Mouse (Mus musculus): ENCODE results near the gene Ly6g5b. TPM values are rescaled to one million over a fixed set of nuclear protein-coding genes. Genes with fewer than 3 reads are reported as not detected.

Gene Ly6g5b
- polyA plus RNA-seq, 1 experiment, result 0.03 TPM

- peaks cover 15% of the 10 kb centered on the region for H3K4me1 ChIP-seq (ENCODE audit: control insufficient read depth)
Measured at GRCm38 (mm10) chr17:35147348-35147747, 32.1 kb upstream of the Ly6g5b start.

GRCm38 (mm10) chr17:35146139-35146538, 30.9 kb upstream of the Ly6g5b start:
- Histone ChIP-seq H3K4me3 (replicated peaks) (no peak overlapping the region), H3K9me3 (ENCODE audit: control insufficient read depth, low read length) (peaks cover 9% of the 10 kb centered on the region), H3K4me1 (ENCODE audit: control insufficient read depth) (peaks cover 9% of the 10 kb centered on the region), H3K36me3 (ENCODE audit: control insufficient read depth) (peaks cover 99% of the 10 kb centered on the region), H3K27me3 (ENCODE audit: control insufficient read depth) (no peaks in the 10 kb centered on the region)
- TF ChIP-seq TAL1 (IDR thresholded peaks at IDR 0.05; ENCODE audit: low read length) (no peak), GATA1 (IDR thresholded peaks at IDR 0.05; ENCODE audit: low read length) (no peak)

More at GRCm38 (mm10) chr17:35147348-35147747, 32.1 kb upstream of the Ly6g5b start:
- Histone ChIP-seq H3K36me3 (ENCODE audit: control insufficient read depth) (peaks cover 99% of the 10 kb centered on the region), H3K4me3 (replicated peaks) (no peak overlapping the region), H3K9me3 (ENCODE audit: control insufficient read depth, low read length) (peaks cover 9% of the 10 kb centered on the region), H3K27me3 (ENCODE audit: control insufficient read depth) (no peaks in the 10 kb centered on the region)
- TF ChIP-seq GATA1 (IDR thresholded peaks at IDR 0.05; ENCODE audit: low read length) (no peak), TAL1 (IDR thresholded peaks at IDR 0.05; ENCODE audit: low read length) (no peak)

DNA sequence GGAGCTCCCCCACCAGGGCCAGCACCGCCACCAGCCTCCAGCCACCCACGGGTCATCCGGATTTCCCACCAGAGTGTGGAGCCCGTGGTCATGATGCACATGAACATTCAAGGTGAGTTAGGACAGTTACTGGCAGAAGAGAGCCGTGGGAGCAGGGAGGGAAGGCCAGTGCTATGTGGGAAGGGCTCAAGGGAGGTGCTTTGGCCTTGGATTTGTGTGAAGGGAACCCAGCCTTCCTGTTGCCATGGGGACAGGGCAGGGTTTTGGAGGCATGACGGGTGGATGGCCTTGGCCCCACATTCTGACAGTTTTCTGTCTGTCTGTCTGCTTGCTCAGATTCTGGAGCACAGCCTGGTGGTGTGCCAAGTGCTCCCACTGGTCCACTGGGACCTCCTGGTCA, 26.7 kb upstream of the Ly6g5b start:
- Histone ChIP-seq H3K4me1 (ENCODE audit: control insufficient read depth) (peaks cover 9% of the 10 kb centered on the region), H3K27me3 (ENCODE audit: control insufficient read depth) (no peaks in the 10 kb centered on the region), H3K9me3 (ENCODE audit: control insufficient read depth, low read length) (peaks cover 9% of the 10 kb centered on the region), H3K4me3 (replicated peaks) (no peak overlapping the region), H3K36me3 (ENCODE audit: control insufficient read depth) (peaks cover 95% of the 10 kb centered on the region)
- TF ChIP-seq TAL1 (IDR thresholded peaks at IDR 0.05; ENCODE audit: low read length) (no peak), GATA1 (IDR thresholded peaks at IDR 0.05; ENCODE audit: low read length) (no peak)

GRCm38 (mm10) chr17:35140490-35140996, 25.3 kb upstream of the Ly6g5b start:
- TF ChIP-seq TAL1 (IDR thresholded peaks at IDR 0.05; ENCODE audit: low read length) (no peak), GATA1 (IDR thresholded peaks at IDR 0.05; ENCODE audit: low read length) (no peak)
- H3K9me3 ChIP-seq (ENCODE audit: control insufficient read depth, low read length), result peaks cover 9% of the 10 kb centered on the region
- no peak overlapping the region for H3K4me3 ChIP-seq (replicated peaks)
- H3K27me3 ChIP-seq (ENCODE audit: control insufficient read depth), result no peaks in the 10 kb centered on the region
- peaks cover 23% of the 10 kb centered on the region for H3K4me1 ChIP-seq (ENCODE audit: control insufficient read depth)
- peaks cover 83% of the 10 kb centered on the region for H3K36me3 ChIP-seq (ENCODE audit: control insufficient read depth)

DNA sequence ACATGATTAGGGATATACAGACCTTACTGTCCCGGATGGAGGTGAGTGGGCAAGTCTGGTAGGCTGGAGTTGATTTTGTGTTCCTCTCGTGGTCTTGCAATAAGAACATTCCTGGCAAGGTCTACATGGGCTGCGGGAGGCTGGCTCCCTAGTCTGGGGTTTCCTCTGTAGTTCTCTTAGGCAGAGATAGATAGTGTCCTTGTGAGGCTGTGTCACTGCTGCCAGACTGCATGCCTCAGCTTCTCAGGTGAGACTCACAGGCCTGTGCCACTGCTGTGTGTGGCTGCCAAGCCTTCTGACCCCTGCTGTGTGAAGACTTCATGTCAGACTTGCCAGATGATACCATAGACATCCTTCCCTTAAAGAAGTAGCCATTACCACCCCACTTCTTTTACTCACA, 24.0 kb upstream of the Ly6g5b start:
- H3K9me3 ChIP-seq (ENCODE audit: control insufficient read depth, low read length), result peaks cover 9% of the 10 kb centered on the region
- H3K36me3 ChIP-seq (ENCODE audit: control insufficient read depth), result peaks cover 70% of the 10 kb centered on the region
- H3K4me3 ChIP-seq (replicated peaks), result no peak overlapping the region
- no peaks in the 10 kb centered on the region for H3K27me3 ChIP-seq (ENCODE audit: control insufficient read depth)
- peaks cover 26% of the 10 kb centered on the region for H3K4me1 ChIP-seq (ENCODE audit: control insufficient read depth)
- TF ChIP-seq GATA1 (IDR thresholded peaks at IDR 0.05; ENCODE audit: low read length) (no peak), TAL1 (IDR thresholded peaks at IDR 0.05; ENCODE audit: low read length) (no peak)

DNA sequence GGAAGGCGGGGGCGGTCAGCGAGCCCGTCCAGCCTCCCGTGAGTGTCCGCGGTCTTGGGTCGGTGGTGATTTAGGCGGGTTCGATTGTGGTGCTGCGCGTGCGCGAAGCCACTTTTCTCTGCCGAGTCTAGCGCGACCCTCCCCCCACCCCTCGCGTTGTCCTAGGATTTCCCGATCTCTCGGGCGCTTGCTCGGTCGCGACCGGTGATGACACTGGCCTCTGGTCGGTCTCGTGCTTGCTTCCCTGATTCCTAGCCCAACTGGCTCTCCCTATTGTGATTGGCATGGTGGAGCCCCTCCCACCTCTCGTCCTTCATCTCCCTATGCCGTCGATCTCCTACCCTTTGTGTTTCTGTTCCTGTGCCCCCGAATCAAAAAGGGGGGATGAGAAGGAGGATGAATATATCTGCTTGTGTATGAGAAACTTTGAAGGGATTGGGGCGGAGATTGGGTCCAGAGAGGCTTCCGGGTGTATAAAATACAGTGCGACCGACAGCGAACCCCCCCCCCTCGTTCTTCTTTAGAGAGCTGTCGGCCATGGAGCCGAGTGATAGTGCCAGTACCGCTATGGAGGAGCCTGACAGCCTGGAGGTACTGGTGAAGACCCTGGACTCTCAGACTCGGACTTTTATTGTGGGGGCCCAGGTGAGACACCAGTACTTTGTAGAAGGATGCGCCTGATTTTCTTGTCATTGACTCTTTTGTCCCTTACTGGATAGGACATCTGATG, 20.5 kb upstream of the Ly6g5b start:
- Histone ChIP-seq H3K27me3 (ENCODE audit: control insufficient read depth) (no peaks in the 10 kb centered on the region), H3K36me3 (ENCODE audit: control insufficient read depth) (peaks cover 38% of the 10 kb centered on the region), H3K4me1 (ENCODE audit: control insufficient read depth) (peaks cover 34% of the 10 kb centered on the region), H3K4me3 (replicated peaks) (peak overlapping the region; percentile 99), H3K9me3 (ENCODE audit: control insufficient read depth, low read length) (no peaks in the 10 kb centered on the region)
- TF ChIP-seq GATA1 (IDR thresholded peaks at IDR 0.05; ENCODE audit: low read length) (no peak), TAL1 (IDR thresholded peaks at IDR 0.05; ENCODE audit: low read length) (no peak)

DNA sequence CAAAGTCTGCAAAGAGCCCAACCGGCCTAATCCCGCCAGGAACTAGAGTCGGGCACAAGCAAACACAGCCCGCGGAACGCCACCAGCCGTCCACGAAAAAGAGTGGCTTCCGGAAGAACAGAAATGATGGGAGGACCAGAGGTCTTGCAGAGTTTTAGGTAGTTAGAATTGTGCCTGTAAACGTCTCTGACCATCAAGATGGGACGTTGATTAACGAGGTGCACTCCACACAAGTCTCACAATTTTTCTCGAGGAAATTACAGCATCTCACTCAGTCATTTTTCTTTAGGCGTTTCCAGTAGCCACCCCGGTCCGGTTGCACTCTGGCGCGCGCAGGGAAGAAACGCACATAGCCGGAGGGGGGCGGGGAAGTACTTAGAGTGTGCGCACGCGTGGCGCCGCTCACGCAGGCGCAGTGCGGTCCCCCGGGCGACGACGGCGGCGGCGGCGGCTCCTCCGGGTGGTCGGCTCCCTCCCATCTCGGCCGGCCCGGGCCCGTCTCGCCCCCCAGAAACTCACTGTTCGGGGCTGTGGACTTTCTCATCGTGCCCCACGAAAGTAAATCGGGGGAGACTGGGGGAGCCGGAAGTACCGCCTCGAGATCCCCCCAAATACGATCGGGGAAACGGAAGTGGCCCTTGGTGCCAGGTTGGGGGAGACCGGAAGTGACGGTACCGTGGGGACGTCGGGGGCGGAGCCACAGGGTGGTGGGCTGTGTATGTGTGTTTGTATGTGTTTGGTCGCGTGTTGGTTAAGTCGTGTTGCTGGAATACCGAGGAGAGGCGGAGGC, 19.8 kb upstream of the Ly6g5b start, which contains the start of gene Bag6:
Bag6 (plus strand) TSS at position 378 of the 790 bp plus-strand sequence.
- TF ChIP-seq GATA1 (IDR thresholded peaks at IDR 0.05; ENCODE audit: low read length), result no peak
- Histone ChIP-seq H3K36me3 (ENCODE audit: control insufficient read depth) (peaks cover 36% of the 10 kb centered on the region), H3K4me1 (ENCODE audit: control insufficient read depth) (peaks cover 36% of the 10 kb centered on the region), H3K4me3 (replicated peaks) (peak within 1 kb of the TSS; percentile 99), H3K27me3 (ENCODE audit: control insufficient read depth) (no peaks in the 10 kb centered on the region), H3K9me3 (ENCODE audit: control insufficient read depth, low read length) (no peaks in the 10 kb centered on the region)

- no peaks in the 10 kb centered on the region for H3K9me3 ChIP-seq (ENCODE audit: control insufficient read depth, low read length)
- H3K4me1 ChIP-seq (ENCODE audit: control insufficient read depth), result peaks cover 38% of the 10 kb centered on the region
Measured at GRCm38 (mm10) chr17:35133517-35133916, 18.3 kb upstream of the Ly6g5b start.

DNA sequence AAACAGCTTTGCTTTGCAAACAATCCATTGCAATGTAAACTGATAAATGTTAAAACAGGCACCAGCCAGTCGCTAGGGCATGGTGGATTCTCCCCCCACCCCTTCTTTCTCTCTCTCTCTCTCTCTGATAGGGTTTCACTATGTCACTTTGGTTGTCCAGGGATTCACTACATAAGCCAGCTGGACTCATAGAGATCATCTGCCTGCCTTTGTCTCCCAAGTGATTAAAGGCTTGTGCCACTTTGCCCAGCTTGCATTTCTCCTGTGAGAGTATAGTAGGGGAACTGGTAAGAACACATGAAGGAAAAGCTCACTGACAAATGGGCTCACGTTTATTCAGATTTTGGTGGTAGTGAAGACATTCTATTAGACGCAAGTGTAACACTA, 16.9 kb upstream of the Ly6g5b start:
- H3K4me1 ChIP-seq (ENCODE audit: control insufficient read depth), result peaks cover 40% of the 10 kb centered on the region
- TF ChIP-seq TAL1 (IDR thresholded peaks at IDR 0.05; ENCODE audit: low read length) (no peak), GATA1 (IDR thresholded peaks at IDR 0.05; ENCODE audit: low read length) (no peak)
- no peaks in the 10 kb centered on the region for H3K27me3 ChIP-seq (ENCODE audit: control insufficient read depth)

More at GRCm38 (mm10) chr17:35133517-35133916, 18.3 kb upstream of the Ly6g5b start:
- H3K4me3 ChIP-seq (replicated peaks), result no peak overlapping the region
- no peaks in the 10 kb centered on the region for H3K27me3 ChIP-seq (ENCODE audit: control insufficient read depth)
- no peak for TF ChIP-seq TAL1 (IDR thresholded peaks at IDR 0.05; ENCODE audit: low read length)
- no peak for TF ChIP-seq GATA1 (IDR thresholded peaks at IDR 0.05; ENCODE audit: low read length)
- peaks cover 30% of the 10 kb centered on the region for H3K36me3 ChIP-seq (ENCODE audit: control insufficient read depth)

More for the DNA sequence above, 16.9 kb upstream of the Ly6g5b start:
- Histone ChIP-seq H3K36me3 (ENCODE audit: control insufficient read depth) (peaks cover 28% of the 10 kb centered on the region), H3K4me3 (replicated peaks) (no peak overlapping the region), H3K9me3 (ENCODE audit: control insufficient read depth, low read length) (no peaks in the 10 kb centered on the region)

Measured in erythroblast, embryonic 14.5 days (primary cell).